In the genomic region with DNA sequence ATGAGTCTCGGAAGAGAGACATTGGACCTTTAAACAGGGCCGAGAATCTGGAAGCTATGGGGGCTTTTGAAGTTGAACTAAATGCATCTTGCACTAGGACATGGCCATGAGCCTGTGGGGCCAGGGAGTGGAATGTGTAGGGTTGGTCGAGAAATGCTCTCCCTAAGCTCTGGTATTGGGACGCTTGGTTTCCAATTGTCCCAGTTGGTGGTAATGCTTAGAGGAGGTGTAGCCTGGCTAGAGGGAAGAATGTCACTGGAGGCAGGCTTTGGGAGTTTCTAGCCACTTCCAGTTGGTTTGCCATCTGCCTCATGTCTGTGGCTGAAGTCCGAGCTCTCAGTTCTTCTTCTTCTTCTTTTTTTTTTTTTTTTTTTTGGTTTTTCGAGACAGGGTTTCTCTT, we compare ENCODE assay signal across 27 mouse cellular contexts. TPM values are rescaled to one million over a fixed set of nuclear protein-coding genes. Genes with fewer than 3 reads are reported as not detected.
A peak's percentile ranks its signal among the peaks of the same experiment; 100 is the strongest.
DNase-seq lines count a peak whose midpoint lies in the region; ATAC-seq and TF ChIP-seq lines count a peak whose summit lies in the region.
"Had no signal": no experiment of that assay in that cellular context is flagged by ENCODE, and none has a peak within 500 bp of the region (broad histone marks: within the 10 kb centered on the region; RNA-seq: fewer than 3 reads in every experiment).

No protein-coding gene starts in this region.

- H3K4me2 ChIP-seq in CH12.LX (ENCODE audit: insufficient read depth, low read depth, poor library complexity, severe bottlenecking) = no peak overlapping the region
- no peak overlapping the region for H3K4me2 ChIP-seq in hindbrain, embryonic 11.5 days (replicated peaks; ENCODE audit: low read depth, low read length)
- no peak overlapping the region for H3K4me2 ChIP-seq in midbrain, embryonic 16.5 days (ENCODE audit: low read length)
- H3K4me2 ChIP-seq: embryonic facial prominence, embryonic 12.5 days; embryonic facial prominence, embryonic 15.5 days; heart, embryonic 12.5 days; heart, embryonic 15.5 days; hindbrain, embryonic 12.5 days; hindbrain, embryonic 15.5 days had no signal

- WGBS in hindbrain, embryonic 11.5 days = 74% methylated on average over 6 of the region's 6 CpGs
- WGBS in midbrain, embryonic 16.5 days = 83% methylated on average over 5 of the region's 6 CpGs

- H3K79me2 ChIP-seq in CH12.LX (replicated peaks; ENCODE audit: control insufficient read depth, extremely low read depth, insufficient read depth, poor library complexity, severe bottlenecking) = no peaks in the 10 kb centered on the region

- DNase-seq in heart, adult 11 months = peak; percentile 83
- DNase-seq in heart, postnatal 4 days = no peak
- no peak for DNase-seq in CH12.LX (ENCODE audit: extremely low read depth)
- peak; percentile 78 for DNase-seq in ES-CJ7 (ENCODE audit: low read depth, low spot score)
- peak; percentile 88 for DNase-seq in ZHBTc4 (ENCODE audit: low read depth, low spot score)
- DNase-seq in hindbrain, embryonic 11.5 days (ENCODE audit: low spot score) = no peak
- DNase-seq: adrenal gland, postnatal 10 days; adrenal gland, postnatal 36 days; cerebellum, adult 18-20 months; cerebellum, adult 9-10 months; cerebellum, postnatal 14 days; forebrain, postnatal 0 days; gastrocnemius, postnatal 25 days; heart, adult 2 months; heart, postnatal 10 days; heart, postnatal 36 days; kidney, adult 18-20 months had no signal

- no peak for TF ChIP-seq RAD21 in CH12.LX (IDR thresholded peaks at IDR 0.05; ENCODE audit: low read depth, low read length)

- in situ Hi-C loops in CH12.LX (cut with MboI; ENCODE audit: low pct_ligation_motif_present, low pct_unique_long_range_greater_than_20kb, low sequenced_read_pairs) = no loop called here

- no peaks in the 10 kb centered on the region for H3K4me1 ChIP-seq in CH12.LX (ENCODE audit: control insufficient read depth in 1 of 2, insufficient read depth in 2 of 2)
- H3K4me1 ChIP-seq in hindbrain, embryonic 11.5 days (replicated peaks; ENCODE audit: control insufficient read depth, insufficient read depth, low read length) = no peaks in the 10 kb centered on the region
- no peaks in the 10 kb centered on the region for H3K4me1 ChIP-seq in midbrain, embryonic 16.5 days (ENCODE audit: control insufficient read depth, insufficient read depth, low read length)
- H3K4me1 ChIP-seq: embryonic facial prominence, embryonic 12.5 days; embryonic facial prominence, embryonic 15.5 days; heart, embryonic 12.5 days; heart, embryonic 15.5 days; hindbrain, embryonic 12.5 days; hindbrain, embryonic 15.5 days had no signal

- H3K27me3 ChIP-seq in CH12.LX (replicated peaks) = no peaks in the 10 kb centered on the region
- H3K27me3 ChIP-seq in hindbrain, embryonic 11.5 days (ENCODE audit: control insufficient read depth, insufficient read depth, low read length) = no peaks in the 10 kb centered on the region
- H3K27me3 ChIP-seq in midbrain, embryonic 16.5 days (ENCODE audit: control insufficient read depth, insufficient read depth, low read depth, low read length) = no peaks in the 10 kb centered on the region
- H3K27me3 ChIP-seq: embryonic facial prominence, embryonic 12.5 days; embryonic facial prominence, embryonic 15.5 days; heart, embryonic 12.5 days; heart, embryonic 15.5 days; hindbrain, embryonic 12.5 days; hindbrain, embryonic 15.5 days had no signal

- no peak overlapping the region for H3K27ac ChIP-seq in CH12.LX (ENCODE audit: insufficient read depth, low read depth)
- H3K27ac ChIP-seq in hindbrain, embryonic 11.5 days (ENCODE audit: low read depth, low read length) = no peak overlapping the region
- no peak overlapping the region for H3K27ac ChIP-seq in midbrain, embryonic 16.5 days (ENCODE audit: low read length)
- H3K27ac ChIP-seq: embryonic facial prominence, embryonic 12.5 days; embryonic facial prominence, embryonic 15.5 days; heart, adult 2 months; heart, embryonic 15.5 days; hindbrain, embryonic 12.5 days; hindbrain, embryonic 15.5 days had no signal

- no peak overlapping the region for H3K4me3 ChIP-seq in CH12.LX (replicated peaks in 1 of 3; ENCODE audit: low read depth in 2 of 3, low read length in 2 of 3, poor library complexity in 1 of 3)
- H3K4me3 ChIP-seq in hindbrain, embryonic 11.5 days (ENCODE audit: low read depth, low read length) = no peak overlapping the region
- no peak overlapping the region for H3K4me3 ChIP-seq in midbrain, embryonic 16.5 days (ENCODE audit: low read depth, low read length)
- H3K4me3 ChIP-seq: embryonic facial prominence, embryonic 12.5 days; embryonic facial prominence, embryonic 15.5 days; heart, adult 2 months; heart, embryonic 12.5 days; heart, embryonic 15.5 days; hindbrain, embryonic 12.5 days; hindbrain, embryonic 15.5 days had no signal

- H3K36me3 ChIP-seq in CH12.LX (replicated peaks in 1 of 2; ENCODE audit: control insufficient read depth in 1 of 2, insufficient read depth in 1 of 2, low read length in 1 of 2) = no peaks in the 10 kb centered on the region
- no peaks in the 10 kb centered on the region for H3K36me3 ChIP-seq in hindbrain, embryonic 11.5 days (ENCODE audit: control insufficient read depth, insufficient read depth, low read length)
- H3K36me3 ChIP-seq in midbrain, embryonic 16.5 days (ENCODE audit: control insufficient read depth, insufficient read depth, low read length) = no peaks in the 10 kb centered on the region
- H3K36me3 ChIP-seq: embryonic facial prominence, embryonic 12.5 days; embryonic facial prominence, embryonic 15.5 days; heart, embryonic 12.5 days; heart, embryonic 15.5 days; hindbrain, embryonic 12.5 days; hindbrain, embryonic 15.5 days had no signal

- no peaks in the 10 kb centered on the region for H3K9me3 ChIP-seq in CH12.LX (replicated peaks; ENCODE audit: low read length)
- H3K9me3 ChIP-seq in hindbrain, embryonic 11.5 days (ENCODE audit: control insufficient read depth, low read length) = no peaks in the 10 kb centered on the region
- no peaks in the 10 kb centered on the region for H3K9me3 ChIP-seq in midbrain, embryonic 16.5 days (replicated peaks; ENCODE audit: control insufficient read depth, low read length, poor library complexity, severe bottlenecking)
- H3K9me3 ChIP-seq: embryonic facial prominence, embryonic 12.5 days; embryonic facial prominence, embryonic 15.5 days; heart, embryonic 12.5 days; heart, embryonic 15.5 days; hindbrain, embryonic 12.5 days; hindbrain, embryonic 15.5 days had no signal

- TF ChIP-seq POLR2A in CH12.LX (IDR thresholded peaks at IDR 0.05; ENCODE audit: low read depth, low read length) = no peak

- no peak overlapping the region for H3K9ac ChIP-seq in CH12.LX (ENCODE audit: insufficient read depth, low read depth)
- H3K9ac ChIP-seq in hindbrain, embryonic 11.5 days (ENCODE audit: low read depth, low read length) = no peak overlapping the region
- H3K9ac ChIP-seq in midbrain, embryonic 16.5 days (ENCODE audit: low read depth, low read length) = no peak overlapping the region
- H3K9ac ChIP-seq: embryonic facial prominence, embryonic 12.5 days; embryonic facial prominence, embryonic 15.5 days; forebrain, postnatal 0 days; heart, embryonic 12.5 days; heart, embryonic 15.5 days; hindbrain, embryonic 12.5 days; hindbrain, embryonic 15.5 days had no signal

- ATAC-seq in hindbrain, embryonic 11.5 days (ENCODE audit: low FRiP score) = no peak
- ATAC-seq in midbrain, embryonic 16.5 days = no peak
- ATAC-seq: forebrain, embryonic 14.5 days; forebrain, postnatal 0 days had no signal

- dilution Hi-C loops in CH12.LX (cut with MboI; ENCODE audit: extremely low pct_ligation_motif_present, extremely low pct_unique_long_range_greater_than_20kb, low sequenced_read_pairs) = no loop called here

- TF ChIP-seq EP300 in CH12.LX (IDR thresholded peaks at IDR 0.05; ENCODE audit: low read length) = no peak

- no peak for TF ChIP-seq CTCF in CH12.LX (conservative IDR thresholded peaks at IDR 0.05 in 1 of 2, IDR thresholded peaks at IDR 0.05 in 1 of 2; ENCODE audit: low read depth in 2 of 2, low read length in 2 of 2)

TF ChIP-seq in CH12.LX, 34 proteins besides CTCF, POLR2A, EP300 and RAD21:
- TF ChIP-seq ZNF384 (IDR thresholded peaks at IDR 0.05; ENCODE audit: low read depth, low read length) = peak; percentile 26; the same call in 1 of the 2 replicates
- no peak for TF ChIP-seq NELFE (IDR thresholded peaks at IDR 0.05; ENCODE audit: low read depth, low read length)

RNA-seq across cellular contexts. Expression of gene Tmem45b, which starts 24.9 kb away (rescaled TPM):
- total RNA-seq in heart, postnatal 4 days (2021) = under 1 TPM in 1 of 2 experiments, not detected in 1; 0.14 TPM
- total RNA-seq in CH12.LX (2012; rRNA removed) (not detected in 2 replicates), CH12.LX (2014; rRNA removed) (not detected in 2 replicates)
- polyA plus RNA-seq in CH12.LX (2012; ENCODE audit: insufficient read length, low read depth) = not detected in 2 replicates
- not detected in 2 replicates for polyA plus RNA-seq in hindbrain, embryonic 11.5 days (2014; fragmentation: Nextera tagmentation; extraction: Ambion mirVana)
- 0.11 and 0.54 TPM in 2 replicates for polyA plus RNA-seq in midbrain, embryonic 16.5 days (2015; fragmentation: Nextera tagmentation; extraction: Ambion mirVana)
- total RNA-seq: forebrain, postnatal 0 days; MEL had no signal
- polyA plus RNA-seq: forebrain, embryonic 11.5 days; forebrain, embryonic 14.5 days; heart, embryonic 12.5 days; heart, embryonic 15.5 days; hindbrain, embryonic 15.5 days had no signal

RNA-seq across cellular contexts. Expression of gene Nfrkb, which starts 53.3 kb away (rescaled TPM):
- total RNA-seq in heart, postnatal 4 days (2021) = 10 to 100 TPM; 18.6 to 21.8 TPM
- total RNA-seq in CH12.LX (2012; rRNA removed) = 15.6 and 17.0 TPM in 2 replicates
- 15.2 and 15.5 TPM in 2 replicates for total RNA-seq in CH12.LX (2014; rRNA removed)
- polyA plus RNA-seq in CH12.LX (2012; ENCODE audit: insufficient read length, low read depth) = 20.1 and 22.0 TPM in 2 replicates
- 22.3 and 29.4 TPM in 2 replicates for polyA plus RNA-seq in hindbrain, embryonic 11.5 days (2014; fragmentation: Nextera tagmentation; extraction: Ambion mirVana)
- polyA plus RNA-seq in midbrain, embryonic 16.5 days (2015; fragmentation: Nextera tagmentation; extraction: Ambion mirVana) = 26.6 and 28.6 TPM in 2 replicates

Comparison
In these comparisons a context has a peak if more than half of its experiments do, and no peak if none do; other contexts are left out.
1. DNase-seq: peak in heart, adult 11 months (single experiment), ES-CJ7 (single experiment) and ZHBTc4 (single experiment); none in heart, postnatal 4 days (single experiment), CH12.LX (single experiment) and hindbrain, embryonic 11.5 days (single experiment).